Mouse (Mus musculus) CH12F3 (cell line): ENCODE data around the gene Dnmt3a.

ENCODE experiments used
- in situ Hi-C: fragments of 300-500 bp; cut with MboI; formaldehyde crosslinking; loops from 2 replicates; pipeline ENCODE4 v1.14.3; 2020; ENCODE audit warnings: low sequenced_read_pairs

Gene Dnmt3a

DNA sequence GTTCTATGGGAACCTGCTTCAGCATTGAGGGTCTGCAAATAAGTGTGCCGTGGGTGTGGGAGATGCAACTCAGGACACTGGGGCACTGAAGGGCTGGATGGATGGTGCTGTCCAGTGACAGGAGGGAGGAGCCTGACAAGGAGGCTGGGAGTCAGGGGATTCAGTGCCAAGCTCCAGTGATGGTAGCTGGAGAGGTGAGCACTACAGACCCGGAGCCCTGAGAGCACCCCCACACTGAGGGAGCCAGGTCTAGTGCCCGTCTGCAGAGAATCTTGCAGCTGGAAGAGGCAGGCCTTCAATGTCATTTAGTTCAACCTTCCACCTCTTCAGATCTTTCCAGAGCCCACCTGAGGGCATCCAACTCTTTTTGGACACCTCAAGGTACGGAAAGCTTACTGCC is at the start of gene Dnmt3a:
Gene Dnmt3a (plus strand): TSS at position 156 of the 400 bp plus-strand sequence.
- in situ Hi-C loops: no loop called here

GRCm38 (mm10) chr12:3756216-3756615 is 49.6 kb upstream of the Dnmt3a start:
- in situ Hi-C loops: no loop called here

DNA sequence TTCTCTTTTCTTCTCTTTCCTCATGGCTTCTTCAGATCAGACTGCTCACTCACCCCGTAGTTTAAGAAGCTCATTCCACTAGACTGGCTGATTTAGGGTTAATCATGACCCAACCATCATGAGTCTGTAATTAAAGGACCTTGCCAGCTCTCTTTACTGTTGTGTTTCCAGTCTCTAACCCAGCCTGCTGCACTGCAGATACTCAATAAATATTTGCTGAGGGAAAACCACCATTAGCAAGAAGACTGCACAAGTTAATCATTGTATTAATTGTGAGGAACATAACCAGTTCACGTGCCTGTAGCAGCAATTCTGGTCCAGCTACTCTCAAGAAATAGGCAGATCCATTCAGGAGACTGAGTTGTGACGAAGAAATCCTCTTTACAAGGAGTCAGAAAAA is 47.7 kb upstream of the Dnmt3a start:
- in situ Hi-C loops: no loop called here

GRCm38 (mm10) chr12:3759419-3759818 is 46.4 kb upstream of the Dnmt3a start:
- in situ Hi-C loops: no loop called here

DNA sequence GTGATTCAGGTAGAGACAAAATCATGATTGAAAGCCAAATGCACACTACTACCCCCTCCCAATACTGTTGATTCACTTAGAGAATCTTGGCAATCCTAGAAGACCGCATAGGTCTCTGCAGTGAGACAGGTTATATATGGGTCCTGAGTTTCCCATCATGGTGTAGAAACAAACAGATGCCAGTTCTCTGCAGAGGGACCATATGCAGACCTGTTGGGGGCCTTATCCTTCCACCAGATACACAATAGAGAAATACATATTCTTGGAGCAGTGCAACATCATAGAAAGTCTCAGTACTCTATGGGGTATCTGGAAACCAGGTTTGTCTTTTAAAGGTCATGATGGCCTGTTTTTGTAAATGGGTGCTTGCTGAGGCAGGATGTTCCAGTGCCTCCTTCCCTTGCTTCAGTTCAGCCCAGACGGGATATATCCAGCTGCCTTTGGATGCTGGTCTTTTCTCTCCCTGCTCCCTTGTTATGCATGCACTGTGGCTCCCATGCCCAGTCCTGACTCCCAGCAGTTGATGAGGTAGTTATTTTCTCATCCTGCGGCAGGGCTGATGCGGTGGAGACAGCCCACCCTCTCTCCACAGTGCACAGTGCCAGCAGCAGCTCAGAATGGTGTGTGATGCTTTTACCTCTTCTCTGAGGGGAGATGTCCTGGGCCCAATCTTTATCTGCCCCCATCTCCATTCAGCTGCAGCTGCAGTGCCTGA is 44.8 kb upstream of the Dnmt3a start:
- in situ Hi-C loops: no loop called here

DNA sequence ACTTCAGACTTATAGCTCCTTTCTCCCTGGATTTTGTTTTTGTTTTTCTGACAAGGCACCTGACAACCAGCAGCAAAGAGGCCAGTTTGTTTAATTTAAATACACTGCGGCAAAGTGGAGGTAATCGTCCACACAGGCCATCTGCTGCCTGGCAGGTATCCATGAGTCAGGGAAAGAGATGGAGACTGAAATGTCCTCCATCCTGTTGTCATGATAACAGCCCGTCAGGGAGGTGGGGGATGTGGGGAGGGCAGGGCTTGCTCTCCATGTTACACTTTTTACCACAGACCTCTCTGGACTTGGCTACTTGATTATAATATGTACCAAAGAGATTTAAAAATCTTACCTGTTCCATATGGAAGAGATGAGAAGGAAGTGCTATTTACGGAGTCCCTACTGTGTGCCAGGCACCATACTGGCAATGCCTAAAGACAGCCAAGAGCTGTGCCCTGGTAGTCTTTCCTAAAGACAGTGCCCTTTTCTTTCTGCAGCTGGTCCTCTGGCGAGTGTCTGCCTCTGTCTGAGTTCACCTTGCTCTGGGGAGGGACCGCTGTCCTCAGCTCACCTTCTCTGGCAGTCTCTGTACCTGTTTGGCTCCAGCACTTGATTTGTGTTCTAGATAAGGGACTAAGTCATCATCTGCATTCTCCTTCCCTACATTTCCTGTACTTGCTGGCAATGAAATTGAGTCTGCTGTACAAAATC is 44.1 kb upstream of the Dnmt3a start:
- in situ Hi-C loops: no loop called here

DNA sequence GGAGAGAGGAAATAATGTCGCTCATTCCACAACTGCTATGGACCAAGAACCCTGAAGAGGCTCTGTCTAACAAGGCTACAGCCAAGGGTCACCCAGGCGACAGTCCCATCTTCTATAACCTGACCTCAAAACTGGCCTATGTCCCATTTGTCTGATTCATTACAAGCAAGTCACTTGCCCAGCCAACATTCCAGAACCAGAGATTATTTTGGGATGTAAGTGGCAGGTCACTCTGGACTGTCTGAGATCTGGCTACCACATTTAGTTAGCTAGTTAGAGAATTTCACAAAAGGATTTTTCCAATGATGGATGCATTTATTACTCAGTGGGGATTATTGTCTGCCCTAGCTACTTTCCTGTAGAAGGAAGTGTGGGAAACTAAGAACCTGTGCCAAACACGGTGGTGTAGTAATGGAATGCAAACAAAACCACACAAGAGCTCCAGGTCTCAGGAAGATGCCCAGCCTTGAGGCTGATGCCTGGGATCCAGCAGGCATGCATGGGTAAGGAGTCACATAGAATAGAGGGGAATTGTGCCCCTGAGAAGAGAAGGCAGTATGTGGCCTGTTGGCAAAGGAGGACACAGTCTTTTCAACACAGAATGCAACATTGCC is 41.5 kb upstream of the Dnmt3a start:
- in situ Hi-C loops: no loop called here

DNA sequence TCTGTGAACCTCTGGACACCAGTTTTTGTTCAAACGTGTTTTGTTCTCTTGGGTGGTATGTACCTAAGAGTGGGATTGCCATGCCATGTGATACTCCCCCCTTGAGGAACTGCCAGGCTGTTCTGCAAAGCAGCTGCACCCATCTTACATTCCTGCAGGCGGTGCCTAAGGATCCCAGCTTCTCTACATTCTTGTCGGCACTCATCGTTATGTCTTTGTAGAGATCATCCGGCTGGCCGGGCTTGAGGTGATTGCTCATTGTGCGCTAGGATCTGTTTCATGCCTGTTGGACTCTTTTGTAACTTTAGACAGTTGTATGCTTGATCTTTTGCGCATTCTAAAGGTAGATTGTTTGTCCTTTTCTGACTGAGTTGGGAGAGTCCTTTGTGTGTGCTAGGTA is 38.4 kb upstream of the Dnmt3a start:
- in situ Hi-C loops: no loop called here

DNA sequence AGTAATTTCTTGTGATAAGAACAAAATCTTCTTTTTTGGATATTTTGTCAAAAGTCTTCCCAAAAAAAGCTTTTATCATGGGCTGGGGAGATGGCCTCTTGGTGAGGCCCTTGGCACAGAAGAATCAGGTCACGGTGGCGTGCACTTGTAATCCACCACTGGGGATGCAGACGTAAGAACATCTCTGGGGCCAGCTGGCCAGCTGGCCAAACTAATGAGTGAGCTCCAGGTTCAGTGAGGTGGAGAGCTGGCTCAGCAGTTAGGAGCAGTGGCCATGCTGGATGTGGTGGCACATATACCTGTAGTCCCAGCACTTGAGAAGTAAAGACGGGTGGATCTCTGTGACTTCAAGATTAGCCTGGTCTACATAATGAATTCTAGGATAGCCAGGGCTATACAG is 37.4 kb upstream of the Dnmt3a start:
- in situ Hi-C loops: no loop called here

GRCm38 (mm10) chr12:3770546-3770945 is 35.3 kb upstream of the Dnmt3a start:
- in situ Hi-C loops: no loop called here

DNA sequence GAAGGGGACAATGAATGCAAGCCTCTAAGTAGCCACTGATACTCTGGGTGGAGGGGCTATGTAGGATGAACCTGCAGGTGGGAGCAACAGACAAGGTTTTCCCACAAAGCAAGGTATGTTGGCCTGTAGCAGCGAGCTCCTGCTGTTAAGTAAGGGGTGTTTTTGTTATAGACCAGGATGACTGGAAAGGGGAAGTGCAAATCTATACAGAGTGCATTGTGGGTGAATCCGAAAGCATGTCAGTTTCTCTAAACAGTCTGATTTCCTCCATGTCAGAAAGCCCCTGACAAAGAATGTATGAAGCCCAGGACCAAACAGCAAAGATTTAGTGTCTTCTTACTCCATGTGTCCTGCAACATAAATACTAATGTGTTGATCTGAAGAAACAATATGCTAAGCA is 34.7 kb upstream of the Dnmt3a start:
- in situ Hi-C loops: no loop called here

DNA sequence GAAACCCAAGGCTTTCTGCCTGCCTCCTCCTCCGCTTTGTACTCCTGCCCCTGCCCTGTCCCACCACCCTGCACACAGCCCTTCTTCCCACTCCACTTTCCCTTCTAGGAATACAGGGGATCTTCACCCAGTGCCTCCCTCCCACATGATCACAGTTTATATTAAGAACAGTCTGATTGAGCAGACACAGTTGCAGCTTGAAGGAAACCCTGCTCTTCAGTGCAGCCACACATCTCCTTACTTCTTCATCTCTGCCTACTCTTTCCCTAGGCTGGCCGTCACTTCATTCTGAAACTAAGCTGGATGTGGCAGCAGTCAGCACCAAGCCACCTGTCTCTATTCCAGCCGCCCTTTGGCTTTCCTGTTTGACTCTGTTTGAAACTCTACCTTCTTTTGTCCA is 32.2 kb upstream of the Dnmt3a start:
- in situ Hi-C loops: no loop called here

DNA sequence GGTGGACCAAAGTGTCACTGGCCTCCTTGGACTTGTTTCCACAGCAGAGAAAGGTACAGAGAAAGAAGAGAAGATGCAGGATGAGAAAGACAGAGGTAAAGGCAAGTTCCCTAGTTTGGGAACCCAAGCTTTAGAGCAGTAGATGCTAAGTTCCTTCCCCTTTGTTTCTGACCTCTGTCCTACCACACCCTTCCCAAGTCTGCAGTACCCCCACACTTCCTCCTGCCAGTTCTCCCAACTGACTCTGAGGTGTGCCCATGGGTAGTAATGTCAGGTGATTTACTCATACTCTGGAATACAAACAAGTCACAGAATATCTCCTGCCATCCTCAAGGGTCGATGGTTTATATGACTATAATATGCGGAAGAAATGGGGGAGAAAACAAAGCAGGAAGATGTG is 29.8 kb upstream of the Dnmt3a start:
- in situ Hi-C loops: no loop called here

DNA sequence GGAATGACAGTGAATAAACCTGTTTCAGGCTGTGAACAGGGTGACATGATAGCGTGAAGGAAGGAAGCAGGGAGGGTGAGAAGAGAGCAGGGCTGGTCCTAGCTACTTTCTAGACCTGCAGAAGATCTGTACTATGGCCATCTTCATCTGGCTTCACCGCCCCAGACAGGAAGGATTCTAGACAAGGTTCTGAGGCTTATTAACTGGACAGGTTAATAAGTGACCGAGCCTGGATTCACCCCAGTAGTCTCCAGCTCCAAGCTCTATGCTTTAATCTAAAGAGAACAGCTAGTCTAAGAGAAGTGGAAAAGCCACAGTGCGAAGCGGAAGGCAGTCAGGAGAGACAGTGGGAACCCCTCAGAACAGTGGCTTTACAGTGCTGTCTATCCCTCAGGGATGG is 28.1 kb upstream of the Dnmt3a start:
- in situ Hi-C loops: no loop called here

DNA sequence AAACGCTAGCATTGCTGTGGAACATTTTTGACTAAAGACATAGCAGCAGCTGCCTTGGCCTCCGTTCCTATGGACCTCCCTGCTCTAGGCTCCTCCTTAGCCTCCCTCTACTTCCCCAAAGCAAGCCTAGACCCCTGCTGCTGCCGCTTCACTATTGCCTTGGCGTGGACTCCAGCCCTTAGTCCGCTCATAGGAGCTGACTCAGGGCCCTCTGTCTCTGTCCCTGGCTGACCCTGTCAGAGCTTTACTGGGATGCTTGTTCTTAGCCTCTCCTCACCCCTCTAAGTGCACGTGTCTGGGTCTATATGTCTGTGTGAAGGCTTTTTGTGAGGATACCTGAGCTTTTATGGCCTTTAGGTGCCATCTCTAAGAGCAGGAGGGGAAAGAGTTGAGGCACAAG is 27.5 kb upstream of the Dnmt3a start:
- in situ Hi-C loops: no loop called here

GRCm38 (mm10) chr12:3779639-3780038 is 26.2 kb upstream of the Dnmt3a start:
- in situ Hi-C loops: no loop called here

DNA sequence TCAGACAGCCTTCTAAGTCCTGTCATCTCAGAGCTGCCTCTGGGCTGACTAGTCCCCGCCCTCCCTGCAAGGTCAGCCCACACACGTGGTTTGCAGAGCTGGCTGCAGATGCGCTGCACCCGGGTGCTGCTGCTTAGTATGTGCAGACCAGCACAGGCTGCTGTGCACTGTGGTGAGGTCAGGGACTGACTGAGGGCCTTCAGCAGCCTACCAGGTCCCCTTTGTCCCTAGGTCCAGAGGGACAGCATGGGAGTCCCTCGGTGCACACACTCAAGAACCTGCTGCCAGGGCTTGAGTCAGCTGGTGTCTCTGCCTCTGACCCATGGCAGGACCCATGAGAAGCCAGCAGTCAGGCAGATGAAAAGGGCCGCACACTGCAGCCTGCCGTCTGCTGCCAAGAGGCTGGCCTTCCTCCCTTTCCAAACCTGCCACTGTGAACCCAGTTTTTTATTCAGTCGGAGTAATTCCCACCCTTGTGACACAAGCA is 25.4 kb upstream of the Dnmt3a start:
- in situ Hi-C loops: no loop called here

- in situ Hi-C loops: no loop called here
Measured at GRCm38 (mm10) chr12:3780931-3781471, 24.8 kb upstream of the Dnmt3a start.

- in situ Hi-C loops: no loop called here
Measured at GRCm38 (mm10) chr12:3781482-3781881, 24.3 kb upstream of the Dnmt3a start.

DNA sequence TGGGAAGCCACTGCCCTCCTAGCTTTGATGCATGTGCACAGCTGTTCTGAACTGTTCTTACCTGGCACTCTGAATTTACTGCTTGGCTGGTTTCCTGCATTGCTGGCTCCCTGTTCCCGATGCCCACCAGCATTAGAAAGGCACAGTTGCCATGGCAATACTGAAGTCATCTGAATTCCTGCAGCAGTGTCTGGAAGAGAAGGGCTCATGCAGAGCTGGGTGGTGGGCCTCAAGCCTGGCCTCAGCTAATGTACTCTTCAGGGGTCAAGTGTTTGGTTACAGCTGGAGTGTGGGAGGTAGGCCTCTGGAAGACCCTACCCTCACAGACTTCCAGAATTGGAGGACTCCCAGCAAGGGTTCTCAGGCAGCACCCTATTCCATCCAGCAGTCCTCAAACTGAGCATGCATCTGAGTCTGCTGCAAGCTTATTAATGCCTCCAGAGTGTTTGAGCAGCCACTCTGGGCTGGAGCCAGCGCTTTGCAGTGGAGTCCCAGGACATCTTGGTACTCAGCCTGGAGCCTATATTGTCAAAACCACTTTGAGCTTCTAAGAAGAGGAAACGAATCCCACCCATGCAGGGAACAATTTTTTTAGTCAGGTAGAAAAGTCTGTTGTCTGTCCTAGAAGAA is 22.5 kb upstream of the Dnmt3a start:
- in situ Hi-C loops: no loop called here

GRCm38 (mm10) chr12:3784258-3784657 is 21.5 kb upstream of the Dnmt3a start:
- in situ Hi-C loops: no loop called here
